Mouse (Mus musculus): ENCODE results near the gene Snupn.

GRCm38 (mm10) chr9:56927191-56928012 lies 23.3 kb upstream of the Snupn start:
- TF ChIP-seq MAFK (IDR thresholded peaks at IDR 0.05; ENCODE audit: insufficient read depth, low read depth, low read length) (no peak), HCFC1 (IDR thresholded peaks at IDR 0.05; ENCODE audit: borderline replicate concordance, insufficient read depth, low read length) (no peak), CHD2 (IDR thresholded peaks at IDR 0.05; ENCODE audit: low read depth, low read length) (no peak), ZC3H11A (IDR thresholded peaks at IDR 0.05; ENCODE audit: borderline replicate concordance, low read depth, low read length) (no peak)

Measured in ES-E14 (cell line).